Mouse (Mus musculus) cerebellum, adult (tissue): ENCODE measurements around the gene Scarb1.

Experiments
- ATAC-seq: cut with Nextera tagmentation; 2 replicates; pipeline ENCODE4 v1.9.2; 2017; ENCODE audit warnings: mild to moderate bottlenecking, moderate library complexity, mixed read lengths; ENCODE audit not compliant: insufficient number of reproducible peaks, low FRiP score, low TSS enrichment

Scarb1 gene

GRCm38 (mm10) chr5:125274182-125274581 lies 66.7 kb downstream of the Scarb1 start:
- no peak for ATAC-seq

GRCm38 (mm10) chr5:125273666-125274109 lies 67.2 kb downstream of the Scarb1 start:
- ATAC-seq = no peak

- no peak for ATAC-seq
Observed at GRCm38 (mm10) chr5:125272231-125272988, 68.5 kb downstream of the Scarb1 start.

- ATAC-seq = no peak
Observed at GRCm38 (mm10) chr5:125271531-125272203, 69.2 kb downstream of the Scarb1 start.

- 0 out of 2 replicates have a peak, but pooled peaks have one; percentile 10 for ATAC-seq
Observed at GRCm38 (mm10) chr5:125270587-125271130, 70.2 kb downstream of the Scarb1 start.

GRCm38 (mm10) chr5:125269836-125270235 lies 71.1 kb downstream of the Scarb1 start:
- ATAC-seq = no peak

GRCm38 (mm10) chr5:125269399-125269798 lies 71.5 kb downstream of the Scarb1 start:
- ATAC-seq = no peak

GRCm38 (mm10) chr5:125268033-125268765 lies 72.7 kb downstream of the Scarb1 start:
- ATAC-seq = 0 out of 2 replicates have a peak, but pooled peaks have one; percentile 12

GRCm38 (mm10) chr5:125267150-125267961 lies 73.5 kb downstream of the Scarb1 start:
- ATAC-seq = no peak

GRCm38 (mm10) chr5:125266128-125266527 lies 74.8 kb downstream of the Scarb1 start:
- ATAC-seq = no peak

GRCm38 (mm10) chr5:125264700-125265099 lies 76.2 kb downstream of the Scarb1 start:
- ATAC-seq = no peak

GRCm38 (mm10) chr5:125262578-125262977 lies 78.3 kb downstream of the Scarb1 start:
- ATAC-seq = no peak

- ATAC-seq = no peak
Observed at GRCm38 (mm10) chr5:125253917-125254316, 87.0 kb downstream of the Scarb1 start.

- ATAC-seq = no peak
Observed at GRCm38 (mm10) chr5:125253448-125253847, 87.4 kb downstream of the Scarb1 start.

GRCm38 (mm10) chr5:125252664-125253063 lies 88.2 kb downstream of the Scarb1 start:
- ATAC-seq = no peak

GRCm38 (mm10) chr5:125251885-125252615 lies 88.8 kb downstream of the Scarb1 start:
- no peak for ATAC-seq

- ATAC-seq = no peak
Observed at GRCm38 (mm10) chr5:125249187-125249586, 91.7 kb downstream of the Scarb1 start.

- ATAC-seq = no peak
Observed at GRCm38 (mm10) chr5:125246711-125247110, 94.2 kb downstream of the Scarb1 start.

GRCm38 (mm10) chr5:125245534-125246151 lies 95.3 kb downstream of the Scarb1 start:
- 0 out of 2 replicates have a peak, but pooled peaks have one; percentile 26 for ATAC-seq
